Mouse (Mus musculus) CH12.LX (cell line): ENCODE measurements at regions not wholly inside any gene's neighbourhood (a gene's known extent, or its start where the extent isn't known, plus 50 kb on each side); places are given as distances from the start of the nearest gene placed in this dataset.

Source experiments
- DNase-seq: peaks from one replicate; pipeline ENCODE4 v3.0.0-alpha.2; 2013; ENCODE audit errors: extremely low read depth
- H3K27ac ChIP-seq: 2 replicates; pipeline ENCODE4 v1.5.1; 2012; ENCODE audit warnings: low read depth, mild to moderate bottlenecking, control low read depth, moderate library complexity; ENCODE audit not compliant: insufficient read depth
- H3K27me3 ChIP-seq: replicated peaks from 2 replicates; pipeline ENCODE3; 2012; ENCODE audit warnings: inconsistent platforms
- H3K36me3 ChIP-seq, 2 experiments: replicated peaks in 1 of 2; 2 replicates each; pipeline versions ENCODE3 to v1.6.1; 2012; ENCODE audit warnings: inconsistent platforms in 1 of 2, low read length in 1 of 2, mild to moderate bottlenecking in 1 of 2, mixed read lengths in 1 of 2, moderate library complexity in 1 of 2; ENCODE audit not compliant: control insufficient read depth in 1 of 2, insufficient read depth in 1 of 2
- H3K4me1 ChIP-seq, 2 experiments: 2 replicates each; pipeline ENCODE4 v1.6.1; 2012; ENCODE audit warnings: inconsistent platforms in 1 of 2, moderate library complexity in 1 of 2; ENCODE audit not compliant: insufficient read depth in 2 of 2, control insufficient read depth in 1 of 2
- H3K4me2 ChIP-seq: 2 replicates; pipeline ENCODE4 v1.6.1; 2012; ENCODE audit warnings: low read depth, mild to moderate bottlenecking, control low read depth; ENCODE audit not compliant: poor library complexity, insufficient read depth, severe bottlenecking
- H3K4me3 ChIP-seq, 3 experiments: fragments of 150-350 bp in 1 of 3; sonication (generic) in 1 of 3; replicated peaks in 1 of 3; 2 replicates each; pipeline versions ENCODE3 to v1.5.1; 2011 to 2012; ENCODE audit warnings: low read depth in 2 of 3, low read length in 2 of 3, mild to moderate bottlenecking in 2 of 3, moderate library complexity in 2 of 3, control low read depth in 1 of 3, improper control_type of control experiment in 1 of 3, inconsistent platforms in 1 of 3, mixed read lengths in 1 of 3; ENCODE audit not compliant: poor library complexity in 1 of 3
- H3K79me2 ChIP-seq: replicated peaks from 2 replicates; pipeline ENCODE4 v1.6.1; 2012; ENCODE audit warnings: mild to moderate bottlenecking, moderate library complexity; ENCODE audit not compliant: control insufficient read depth, poor library complexity, insufficient read depth, severe bottlenecking; ENCODE audit errors: extremely low read depth
- H3K9ac ChIP-seq: 2 replicates; pipeline ENCODE4 v1.6.1; 2012; ENCODE audit warnings: low read depth, mild to moderate bottlenecking, control low read depth, moderate library complexity; ENCODE audit not compliant: insufficient read depth
- H3K9me3 ChIP-seq: replicated peaks from 2 replicates; pipeline ENCODE3; 2012; ENCODE audit warnings: low read length, inconsistent platforms, mixed read lengths
- BHLHE40 ChIP-seq: IDR thresholded peaks from 2 replicates; pipeline ENCODE4 v1.6.1; 2011; ENCODE audit warnings: mild to moderate bottlenecking, low read depth, low read length, improper control_type of control experiment
- CHD2 ChIP-seq: IDR thresholded peaks from 2 replicates; pipeline ENCODE4 v1.6.1; 2011; ENCODE audit warnings: low read length, improper control_type of control experiment
- CTCF ChIP-seq, 2 experiments: IDR thresholded peaks in 1 of 2; conservative IDR thresholded peaks in 1 of 2; 2 replicates each; pipeline ENCODE4 v1.5.1; 2011 to 2012; ENCODE audit warnings: low read depth in 2 of 2, low read length in 2 of 2, improper control_type of control experiment in 1 of 2, inconsistent platforms in 1 of 2, mild to moderate bottlenecking in 1 of 2, moderate library complexity in 1 of 2
- E2F4 ChIP-seq: IDR thresholded peaks from 2 replicates; pipeline ENCODE4 v1.6.1; 2011; ENCODE audit warnings: low read depth, low read length, improper control_type of control experiment; ENCODE audit not compliant: insufficient replicate concordance
- ELF1 ChIP-seq: IDR thresholded peaks from 2 replicates; pipeline ENCODE4 v1.6.1; 2014; ENCODE audit warnings: low read depth, mild to moderate bottlenecking, inconsistent platforms, low read length, improper control_type of control experiment
- EP300 ChIP-seq: IDR thresholded peaks from 2 replicates; pipeline ENCODE4 v1.6.1; 2011; ENCODE audit warnings: low read length, improper control_type of control experiment
- ETS1 ChIP-seq: conservative IDR thresholded peaks from 2 replicates; pipeline ENCODE4 v1.6.1; 2012; ENCODE audit warnings: low read depth, mild to moderate bottlenecking, inconsistent platforms, low read length, improper control_type of control experiment, moderate library complexity
- GABPA ChIP-seq: IDR thresholded peaks from 2 replicates; pipeline ENCODE4 v1.6.1; 2012; ENCODE audit warnings: low read depth, low read length, improper control_type of control experiment, inconsistent platforms; ENCODE audit not compliant: insufficient replicate concordance
- IRF4 ChIP-seq: IDR thresholded peaks from 2 replicates; pipeline ENCODE4 v1.6.1; 2014; ENCODE audit warnings: low read depth, mild to moderate bottlenecking, inconsistent platforms, low read length, improper control_type of control experiment
- JUND ChIP-seq: conservative IDR thresholded peaks from 2 replicates; pipeline ENCODE4 v1.6.1; 2011; ENCODE audit warnings: low read depth, low read length, improper control_type of control experiment
- KAT2A ChIP-seq: IDR thresholded peaks from 2 replicates; pipeline ENCODE4 v1.6.1; 2012; ENCODE audit warnings: low read length, improper control_type of control experiment, inconsistent platforms; ENCODE audit not compliant: insufficient replicate concordance
- MAFK ChIP-seq: IDR thresholded peaks from 2 replicates; pipeline ENCODE4 v1.6.1; 2011; ENCODE audit warnings: low read length, improper control_type of control experiment; ENCODE audit not compliant: insufficient replicate concordance
- MAX ChIP-seq: IDR thresholded peaks from 2 replicates; pipeline ENCODE4 v1.6.1; 2011; ENCODE audit warnings: low read length, improper control_type of control experiment
- MAZ ChIP-seq: IDR thresholded peaks from 2 replicates; pipeline ENCODE4 v1.6.1; 2012; ENCODE audit warnings: low read depth, mild to moderate bottlenecking, inconsistent platforms, low read length, improper control_type of control experiment, moderate library complexity
- MXI1 ChIP-seq: IDR thresholded peaks from 2 replicates; pipeline ENCODE4 v1.6.1; 2011; ENCODE audit warnings: mild to moderate bottlenecking, low read depth, low read length, improper control_type of control experiment
- MYC ChIP-seq: IDR thresholded peaks from 2 replicates; pipeline ENCODE4 v1.6.1; 2011; ENCODE audit warnings: low read depth, mild to moderate bottlenecking, improper control_type of control experiment, low read length
- NELFE ChIP-seq: IDR thresholded peaks from 2 replicates; pipeline ENCODE4 v1.6.1; 2011; ENCODE audit warnings: low read depth, low read length, improper control_type of control experiment
- NRF1 ChIP-seq: IDR thresholded peaks from 2 replicates; pipeline ENCODE4 v1.6.1; 2014; ENCODE audit warnings: low read depth, mild to moderate bottlenecking, inconsistent platforms, low read length, improper control_type of control experiment, moderate library complexity
- POLR2A ChIP-seq: IDR thresholded peaks from 2 replicates; pipeline ENCODE4 v1.6.1; 2011; ENCODE audit warnings: low read depth, mild to moderate bottlenecking, improper control_type of control experiment, low read length
- POLR2AphosphoS2 ChIP-seq: IDR thresholded peaks from 2 replicates; pipeline ENCODE4 v1.6.1; 2011; ENCODE audit warnings: low read depth, low read length, improper control_type of control experiment
- RAD21 ChIP-seq: IDR thresholded peaks from 2 replicates; pipeline ENCODE4 v1.6.1; 2011; ENCODE audit warnings: low read depth, mild to moderate bottlenecking, low read length, improper control_type of control experiment, moderate library complexity
- RCOR1 ChIP-seq: conservative IDR thresholded peaks from 2 replicates; pipeline ENCODE4 v1.6.1; 2012; ENCODE audit warnings: low read depth, mild to moderate bottlenecking, inconsistent platforms, low read length, improper control_type of control experiment
- SMC3 ChIP-seq: IDR thresholded peaks from 2 replicates; pipeline ENCODE4 v1.6.1; 2011; ENCODE audit warnings: low read depth, low read length, improper control_type of control experiment
- TBP ChIP-seq: conservative IDR thresholded peaks from 2 replicates; pipeline ENCODE4 v1.6.1; 2011; ENCODE audit warnings: low read depth, low read length, improper control_type of control experiment
- TCF12 ChIP-seq: IDR thresholded peaks from 2 replicates; pipeline ENCODE4 v1.6.1; 2014; ENCODE audit warnings: low read depth, mild to moderate bottlenecking, inconsistent platforms, low read length, improper control_type of control experiment
- USF1 ChIP-seq: IDR thresholded peaks from 2 replicates; pipeline ENCODE4 v1.6.1; 2014; ENCODE audit warnings: low read depth, mild to moderate bottlenecking, inconsistent platforms, low read length, improper control_type of control experiment
- ZC3H11A ChIP-seq: IDR thresholded peaks from 2 replicates; pipeline ENCODE4 v1.6.1; 2012; ENCODE audit warnings: low read depth, mild to moderate bottlenecking, inconsistent platforms, low read length, improper control_type of control experiment
- ZKSCAN1 ChIP-seq: IDR thresholded peaks from 2 replicates; pipeline ENCODE4 v1.6.1; 2012; ENCODE audit warnings: low read depth, inconsistent platforms, low read length, improper control_type of control experiment, borderline replicate concordance
- ZMIZ1 ChIP-seq: IDR thresholded peaks from 2 replicates; pipeline ENCODE4 v1.6.1; 2012; ENCODE audit warnings: low read depth, mild to moderate bottlenecking, inconsistent platforms, low read length, improper control_type of control experiment
- dilution Hi-C: fragments of 300-500 bp; cut with MboI; formaldehyde crosslinking; loops from 2 replicates; pipeline ENCODE4 v1.14.3; 2020; ENCODE audit warnings: low sequenced_read_pairs; ENCODE audit not compliant: extremely low pct_unique_long_range_greater_than_20kb, extremely low pct_ligation_motif_present
- in situ Hi-C: fragments of 300-500 bp; cut with MboI; formaldehyde crosslinking; loops from 3 replicates; pipeline ENCODE4 v1.14.3; 2019; ENCODE audit warnings: low sequenced_read_pairs, low pct_ligation_motif_present, low pct_unique_long_range_greater_than_20kb, mixed read lengths

DNA sequence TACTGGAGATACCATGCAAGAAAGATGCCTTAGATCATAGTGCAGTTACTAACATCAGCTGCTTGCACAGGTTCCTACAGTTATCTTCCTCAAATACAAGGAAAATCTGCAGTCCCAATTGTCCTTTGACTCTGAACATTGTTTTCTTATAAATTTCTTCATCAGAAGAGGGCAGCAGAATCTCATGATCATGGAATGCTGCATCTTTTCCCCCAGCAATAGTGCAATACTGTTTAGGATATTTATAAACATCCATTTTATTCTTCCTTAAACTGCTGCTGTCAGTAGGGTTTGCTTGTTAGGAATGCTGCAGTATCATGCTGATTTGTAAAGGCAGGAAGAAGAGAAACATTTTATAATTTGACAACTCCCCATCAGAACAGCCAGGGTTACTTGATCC is 1088.7 kb downstream of the Otol1 start:
- DNase-seq: no peak
- no peak overlapping the region for H3K4me2 ChIP-seq
- dilution Hi-C loops (no loop called here), in situ Hi-C loops (no loop called here)
- H3K27ac ChIP-seq: no peak overlapping the region
- TF ChIP-seq ETS1: no peak
- no peak for TF ChIP-seq NRF1
- TF ChIP-seq RAD21: peak; percentile 42
- no peak for TF ChIP-seq ELF1
- no peak for TF ChIP-seq USF1
- TF ChIP-seq POLR2A: no peak
- TF ChIP-seq MAZ: no peak
- TF ChIP-seq ZKSCAN1: no peak
- TF ChIP-seq NELFE: no peak
- peak in 1 of 2 experiments; percentile 17; a peak in 2 of 4 replicates for TF ChIP-seq CTCF (conservative IDR thresholded peaks at IDR 0.05 in 1 of 2, IDR thresholded peaks at IDR 0.05 in 1 of 2; ENCODE audit: low read depth in 2 of 2, low read length in 2 of 2)
- TF ChIP-seq POLR2AphosphoS2: no peak
- no peak for TF ChIP-seq KAT2A
- no peak for TF ChIP-seq GABPA
- no peak for TF ChIP-seq MAX
- TF ChIP-seq MYC: no peak
- TF ChIP-seq ZC3H11A: no peak
- TF ChIP-seq EP300: no peak
- no peak for TF ChIP-seq TBP
- H3K36me3 ChIP-seq: no peaks in the 10 kb centered on the region
- no peaks in the 10 kb centered on the region for H3K9me3 ChIP-seq
- H3K4me1 ChIP-seq: no peaks in the 10 kb centered on the region
- H3K9ac ChIP-seq: no peak overlapping the region
- H3K4me3 ChIP-seq: no peak overlapping the region
- H3K79me2 ChIP-seq: no peaks in the 10 kb centered on the region
- H3K27me3 ChIP-seq: no peaks in the 10 kb centered on the region

- no peak for DNase-seq
- dilution Hi-C loops: no loop called here
- Histone ChIP-seq H3K4me2 (no peak overlapping the region), H3K36me3 (no peaks in the 10 kb centered on the region), H3K4me1 (no peaks in the 10 kb centered on the region), H3K79me2 (no peaks in the 10 kb centered on the region), H3K9me3 (no peaks in the 10 kb centered on the region)
- TF ChIP-seq MAZ (no peak), RCOR1 (no peak), MAX (no peak), JUND (no peak), ELF1 (no peak), BHLHE40 (no peak), TBP (no peak), NELFE (no peak), POLR2A (no peak), CHD2 (no peak), RAD21 (no peak), SMC3 (no peak), E2F4 (no peak), IRF4 (no peak), ZMIZ1 (no peak), MYC (no peak), MAFK (no peak), TCF12 (no peak), CTCF (conservative IDR thresholded peaks at IDR 0.05 in 1 of 2, IDR thresholded peaks at IDR 0.05 in 1 of 2; ENCODE audit: low read depth in 2 of 2, low read length in 2 of 2) (no peak), MXI1 (no peak)
- TF ChIP-seq, all 38 proteins: peak for 0
- no peaks in the 10 kb centered on the region for H3K27me3 ChIP-seq
- H3K9ac ChIP-seq: no peak overlapping the region
- in situ Hi-C loops: no loop called here
- H3K27ac ChIP-seq: no peak overlapping the region
- H3K4me3 ChIP-seq: no peak overlapping the region
Measured at GRCm38 (mm10) chr3:71103550-71103949, 1096.1 kb downstream of the Otol1 start.
